Mouse (Mus musculus) limb, embryonic 11.5 days (tissue): ENCODE measurements around the gene Uxs1. TPM values are rescaled to one million over a fixed set of nuclear protein-coding genes. Genes with fewer than 3 reads are reported as not detected.
A peak's percentile ranks its signal among the peaks of the same experiment; 100 is the strongest.

Experiments used
- ATAC-seq: fragments of 200-750 bp; cut with Nextera tagmentation; 2 replicates; pipeline ENCODE4 v1.8.0; 2017; ENCODE audit warnings: low read depth; ENCODE audit not compliant: insufficient number of reproducible peaks, low FRiP score, low TSS enrichment
- DNase-seq: peaks from one replicate; pipeline ENCODE4 v3.0.0-alpha.2; 2015; ENCODE audit warnings: low spot score
- H3K27ac ChIP-seq: fragments of 300-500 bp; sonication (generic); replicated peaks from 2 replicates; pipeline ENCODE4 v1.5.1; 2014; ENCODE audit warnings: low read depth, mild to moderate bottlenecking, low read length
- H3K27me3 ChIP-seq: fragments of 300-500 bp; sonication (generic); 2 replicates; pipeline ENCODE4 v1.6.1; 2014; ENCODE audit warnings: mild to moderate bottlenecking, low read length, mixed read lengths; ENCODE audit not compliant: control insufficient read depth, insufficient read depth
- H3K36me3 ChIP-seq: fragments of 300-500 bp; sonication (generic); 2 replicates; pipeline ENCODE4 v1.6.1; 2014; ENCODE audit warnings: mild to moderate bottlenecking, low read length, moderate library complexity, mixed read lengths; ENCODE audit not compliant: control insufficient read depth, insufficient read depth
- H3K4me1 ChIP-seq: fragments of 300-500 bp; sonication (generic); 2 replicates; pipeline ENCODE4 v1.6.1; 2014; ENCODE audit warnings: low read length, mixed read lengths; ENCODE audit not compliant: control insufficient read depth, insufficient read depth
- H3K4me2 ChIP-seq: fragments of 300-500 bp; sonication (generic); 2 replicates; pipeline ENCODE4 v1.6.1; 2014; ENCODE audit warnings: low read depth, mild to moderate bottlenecking, moderate library complexity; ENCODE audit not compliant: severe bottlenecking
- H3K4me3 ChIP-seq: fragments of 300-500 bp; sonication (generic); 2 replicates; pipeline ENCODE4 v1.5.1; 2014; ENCODE audit warnings: low read depth, low read length
- H3K9ac ChIP-seq: fragments of 300-500 bp; sonication (generic); 2 replicates; pipeline ENCODE4 v1.6.1; 2014; ENCODE audit warnings: mild to moderate bottlenecking, low read length
- H3K9me3 ChIP-seq: fragments of 300-500 bp; sonication (generic); 2 replicates; pipeline ENCODE4 v1.6.1; 2016; ENCODE audit warnings: low read length; ENCODE audit not compliant: control insufficient read depth
- WGBS: fragments of 180-500 bp; shearing (Covaris S2); extraction: QIAGEN DNeasy Blood & Tissue Kit; methylation state at CpG from one replicate; pipeline ENCODE4 v1.1.7; 2014; 5-methylcytosine and 5-hydroxymethylcytosine counted together
- polyA plus RNA-seq: library from polyadenylated mRNA; unstranded; fragments of >200 nt; fragmentation: Nextera tagmentation; extraction: Ambion mirVana; gene quantifications from 2 replicates; pipeline ENCODE4 v1.2.1, GENCODE M21; 2014

Uxs1 gene
- polyA plus RNA-seq, result 24.5 and 25.2 TPM in 2 replicates

DNA sequence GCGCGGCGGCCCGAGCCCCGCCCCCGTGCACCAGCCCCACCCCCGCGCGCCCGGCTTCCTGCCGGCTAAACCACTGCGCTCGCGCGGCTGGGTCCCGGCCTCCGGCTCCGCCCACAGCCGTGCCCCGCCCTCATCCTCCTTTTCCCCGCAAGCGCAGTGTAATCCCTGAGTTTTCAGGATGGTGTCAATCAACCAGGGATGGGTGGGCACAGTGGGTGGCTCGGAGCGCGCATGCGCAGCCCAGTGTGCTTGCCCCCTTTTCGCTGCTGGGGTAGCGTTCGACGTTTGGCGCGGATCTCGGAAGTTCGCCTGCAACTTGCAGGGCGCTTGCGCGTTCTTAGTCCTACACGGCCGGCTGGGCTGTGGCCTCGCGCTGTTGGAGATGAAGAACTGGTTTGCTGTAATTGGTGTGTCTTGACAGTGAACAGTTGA is at the start of gene Uxs1:
Uxs1 (minus strand) TSS at position 38 of the 432 bp plus-strand sequence.
- H3K4me1 ChIP-seq, result peaks cover 5% of the 10 kb centered on the region; the same call in 1 of the 2 replicates
- WGBS, result under 1% methylated on average over 41 of the region's 41 CpGs
- H3K36me3 ChIP-seq, result no peaks in the 10 kb centered on the region
- peak; percentile 99 for ATAC-seq
- no peaks in the 10 kb centered on the region for H3K27me3 ChIP-seq
- H3K4me2 ChIP-seq, result peak within 1 kb of the TSS; percentile 77
- H3K4me3 ChIP-seq, result peak within 1 kb of the TSS; percentile 80
- peak; percentile 98 for DNase-seq
- peak within 1 kb of the TSS; percentile 83 for H3K9ac ChIP-seq
- peak within 1 kb of the TSS; percentile 89 for H3K27ac ChIP-seq
- H3K9me3 ChIP-seq, result no peaks in the 10 kb centered on the region

DNA sequence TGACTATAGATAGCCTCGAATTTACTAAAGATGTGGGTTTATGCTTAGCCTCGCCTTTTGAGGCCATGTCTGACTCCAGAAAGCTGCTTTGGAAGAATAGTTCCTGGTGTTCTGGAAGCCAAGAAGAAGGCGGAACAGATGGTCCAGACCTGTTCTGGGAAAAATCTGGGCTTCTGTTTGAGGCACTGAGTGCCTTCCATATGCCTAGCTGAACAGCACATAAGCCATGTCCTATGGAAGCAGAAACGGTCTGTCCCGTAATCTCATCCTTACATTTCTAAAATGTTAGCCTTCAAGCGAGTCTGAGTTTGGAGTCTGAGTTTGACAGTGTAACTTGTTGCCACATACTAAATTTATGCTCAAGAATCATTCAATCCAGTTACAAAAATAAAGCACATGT is 49.6 kb upstream of the Uxs1 start:
- Histone ChIP-seq H3K4me1 (no peaks in the 10 kb centered on the region), H3K36me3 (no peaks in the 10 kb centered on the region), H3K4me2 (no peak overlapping the region), H3K9me3 (no peaks in the 10 kb centered on the region), H3K9ac (no peak overlapping the region), H3K4me3 (no peak overlapping the region), H3K27ac (no peak overlapping the region), H3K27me3 (no peaks in the 10 kb centered on the region)
- WGBS, result 91% methylated on average over 6 of the region's 6 CpGs
- no peak for ATAC-seq
- no peak for DNase-seq

DNA sequence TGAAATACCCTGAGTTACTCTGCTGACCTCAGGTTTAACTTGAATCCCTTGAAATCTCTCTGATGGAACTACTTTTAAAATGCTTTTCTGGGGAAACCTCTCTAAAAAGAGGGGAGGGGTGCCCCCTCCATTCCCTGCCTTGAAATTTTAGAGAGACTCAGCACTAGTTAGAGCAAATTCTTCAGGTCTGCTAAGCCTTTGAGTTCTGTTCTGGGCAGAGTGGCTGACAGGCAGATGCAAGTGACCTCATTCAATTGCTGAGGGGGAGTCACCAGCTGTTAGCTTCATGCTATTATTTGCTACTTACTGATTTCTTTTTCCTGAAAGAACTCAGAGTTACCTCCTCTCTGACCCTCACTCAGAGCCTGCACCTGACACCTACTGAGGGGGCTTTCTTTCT is 43.5 kb upstream of the Uxs1 start:
- no peak overlapping the region for H3K4me2 ChIP-seq
- H3K9me3 ChIP-seq, result no peaks in the 10 kb centered on the region
- DNase-seq (no peak), ATAC-seq (no peak)
- H3K9ac ChIP-seq, result no peak overlapping the region
- no peaks in the 10 kb centered on the region for H3K36me3 ChIP-seq
- no peaks in the 10 kb centered on the region for H3K27me3 ChIP-seq
- no peaks in the 10 kb centered on the region for H3K4me1 ChIP-seq
- no peak overlapping the region for H3K4me3 ChIP-seq
- H3K27ac ChIP-seq, result no peak overlapping the region

DNA sequence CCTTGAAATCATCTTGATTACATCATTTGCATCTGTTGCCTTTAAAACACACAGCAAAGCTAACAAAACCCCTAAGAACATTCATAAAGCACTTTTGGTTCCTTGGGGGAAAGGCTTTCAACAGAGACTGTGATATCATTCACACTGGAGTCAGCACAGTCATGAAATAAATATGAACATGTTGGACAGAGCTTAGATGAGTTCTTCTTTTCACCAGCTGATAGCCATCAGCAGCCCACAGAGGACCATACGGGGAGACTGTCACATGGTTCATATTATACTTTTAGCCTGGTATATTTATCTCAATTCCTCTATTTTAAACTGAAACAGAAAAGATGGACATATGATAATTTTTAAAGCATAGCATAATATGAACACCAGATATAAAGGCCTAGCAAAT is 40.9 kb upstream of the Uxs1 start:
- H3K4me1 ChIP-seq, result no peaks in the 10 kb centered on the region
- no peak overlapping the region for H3K4me3 ChIP-seq
- H3K9ac ChIP-seq, result no peak overlapping the region
- H3K27ac ChIP-seq, result no peak overlapping the region
- 71% methylated on average over 1 of the region's 1 CpGs for WGBS
- H3K4me2 ChIP-seq, result no peak overlapping the region
- ATAC-seq, result no peak
- H3K9me3 ChIP-seq, result no peaks in the 10 kb centered on the region
- peak; percentile 2 for DNase-seq
- H3K36me3 ChIP-seq, result no peaks in the 10 kb centered on the region
- no peaks in the 10 kb centered on the region for H3K27me3 ChIP-seq

DNA sequence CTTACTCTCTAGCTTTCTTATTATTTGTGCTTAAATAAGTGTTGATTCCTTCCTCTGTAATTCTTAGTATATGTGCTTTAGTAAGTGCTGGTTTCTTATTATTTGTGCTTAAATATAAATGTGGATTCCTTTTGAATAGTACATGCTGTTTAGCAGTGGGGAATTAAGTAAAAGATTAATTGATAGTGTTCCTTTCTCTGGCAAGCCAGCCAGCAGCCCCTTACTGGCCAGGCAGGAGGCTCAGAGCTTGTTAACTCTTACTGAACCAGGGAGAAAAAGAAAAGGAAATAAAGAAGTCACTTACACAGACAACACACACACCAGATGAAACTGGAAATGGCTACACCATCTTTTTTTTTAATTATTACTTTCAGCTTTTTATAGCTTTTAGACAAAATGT is 37.2 kb upstream of the Uxs1 start:
- H3K27me3 ChIP-seq, result no peaks in the 10 kb centered on the region
- DNase-seq (no peak), ATAC-seq (no peak)
- H3K36me3 ChIP-seq, result no peaks in the 10 kb centered on the region
- H3K9me3 ChIP-seq, result no peaks in the 10 kb centered on the region
- no peak overlapping the region for H3K9ac ChIP-seq
- no peak overlapping the region for H3K4me3 ChIP-seq
- no peak overlapping the region for H3K4me2 ChIP-seq
- H3K27ac ChIP-seq, result no peak overlapping the region
- H3K4me1 ChIP-seq, result no peaks in the 10 kb centered on the region

DNA sequence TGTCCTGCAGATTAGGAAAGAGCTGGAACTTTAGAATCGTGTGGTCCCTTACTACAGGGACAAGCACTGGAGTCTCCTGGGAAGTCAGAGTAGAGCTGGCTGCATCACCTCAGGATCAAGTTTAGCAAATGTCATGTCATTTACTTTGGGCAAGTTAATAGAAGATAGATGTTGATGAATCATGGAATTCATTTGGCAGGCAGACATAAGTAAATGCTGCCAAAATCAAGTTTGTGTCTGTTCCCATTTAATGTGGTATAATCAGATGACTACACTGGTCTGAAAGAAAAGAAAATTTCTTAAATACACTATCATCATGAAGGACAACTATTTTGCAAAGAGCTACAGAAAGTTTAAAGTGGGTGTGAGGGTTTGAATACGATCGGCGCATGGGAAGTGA is 35.0 kb upstream of the Uxs1 start:
- H3K4me2 ChIP-seq, result no peak overlapping the region
- H3K27ac ChIP-seq, result no peak overlapping the region
- no peak overlapping the region for H3K4me3 ChIP-seq
- no peaks in the 10 kb centered on the region for H3K4me1 ChIP-seq
- ATAC-seq (no peak), DNase-seq (no peak)
- H3K9me3 ChIP-seq, result no peaks in the 10 kb centered on the region
- H3K27me3 ChIP-seq, result no peaks in the 10 kb centered on the region
- no peaks in the 10 kb centered on the region for H3K36me3 ChIP-seq
- no peak overlapping the region for H3K9ac ChIP-seq
- 94% methylated on average over 4 of the region's 4 CpGs for WGBS

DNA sequence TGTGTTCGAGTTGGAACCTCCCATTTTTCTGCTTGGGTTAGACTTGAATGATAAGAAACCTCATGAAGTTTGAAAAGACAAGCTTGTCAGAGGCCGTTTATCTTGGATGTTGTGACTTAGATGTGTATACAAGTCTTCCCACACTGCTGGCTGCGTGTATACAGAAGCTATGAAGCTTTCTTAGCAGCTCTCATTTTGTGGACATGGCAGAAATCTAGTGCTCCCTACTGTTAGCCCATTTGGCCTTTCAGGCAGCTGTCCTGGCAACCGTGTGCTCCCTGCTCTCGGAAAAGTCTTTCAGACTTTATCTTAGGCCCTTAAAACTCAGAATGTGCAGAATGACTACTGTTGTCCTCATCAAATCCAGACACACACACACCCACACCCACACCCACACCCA is 31.4 kb upstream of the Uxs1 start:
- Histone ChIP-seq H3K4me3 (no peak overlapping the region), H3K36me3 (no peaks in the 10 kb centered on the region), H3K9me3 (no peaks in the 10 kb centered on the region), H3K4me1 (no peaks in the 10 kb centered on the region), H3K27me3 (no peaks in the 10 kb centered on the region), H3K4me2 (no peak overlapping the region), H3K27ac (no peak overlapping the region), H3K9ac (no peak overlapping the region)
- DNase-seq (no peak), ATAC-seq (no peak)
- WGBS, result 79% methylated on average over 5 of the region's 5 CpGs

DNA sequence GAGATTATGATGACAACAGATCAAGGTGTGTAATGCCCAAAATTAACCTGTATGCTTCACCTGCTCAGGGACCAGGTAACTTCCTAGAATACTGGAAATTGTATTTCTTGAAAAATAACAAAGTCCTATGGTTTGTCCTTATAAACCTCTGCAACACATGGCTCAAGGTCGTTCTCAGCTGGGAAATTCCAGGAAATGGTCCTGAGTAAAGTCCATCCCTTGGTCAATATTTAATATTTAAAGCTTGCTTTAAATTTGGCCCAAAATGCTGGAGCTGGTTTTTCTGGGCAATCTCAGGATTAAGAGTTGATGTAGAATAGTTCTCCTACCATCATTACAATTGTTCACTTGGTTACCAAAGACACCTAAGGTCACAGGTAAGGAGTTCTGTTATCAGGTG is 30.1 kb upstream of the Uxs1 start:
- no peaks in the 10 kb centered on the region for H3K27me3 ChIP-seq
- WGBS, result 82% methylated on average over 1 of the region's 1 CpGs
- ATAC-seq (no peak), DNase-seq (no peak)
- no peaks in the 10 kb centered on the region for H3K9me3 ChIP-seq
- no peaks in the 10 kb centered on the region for H3K4me1 ChIP-seq
- no peak overlapping the region for H3K4me3 ChIP-seq
- H3K9ac ChIP-seq, result no peak overlapping the region
- no peak overlapping the region for H3K4me2 ChIP-seq
- no peaks in the 10 kb centered on the region for H3K36me3 ChIP-seq
- no peak overlapping the region for H3K27ac ChIP-seq

DNA sequence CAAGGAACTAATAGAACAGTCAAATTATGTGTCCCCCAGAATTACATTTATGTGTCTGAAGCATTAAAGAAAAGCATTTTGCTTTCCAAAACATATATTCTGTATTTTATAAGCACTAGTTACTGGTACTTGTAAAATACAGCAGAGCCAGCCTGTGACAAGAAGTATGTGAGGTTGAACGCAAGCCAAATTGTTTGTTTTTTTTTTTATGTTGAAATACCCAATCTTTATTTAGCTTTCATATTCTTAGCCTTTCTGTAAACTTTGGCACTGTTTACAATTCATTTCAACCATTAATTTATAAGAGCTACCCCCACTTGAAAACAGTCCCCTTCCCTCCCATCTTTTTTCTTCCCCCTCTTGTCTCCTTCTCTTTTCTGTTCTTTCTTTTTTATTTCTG is 28.0 kb upstream of the Uxs1 start:
- no peak overlapping the region for H3K4me2 ChIP-seq
- DNase-seq, result no peak
- H3K4me1 ChIP-seq, result no peaks in the 10 kb centered on the region
- H3K4me3 ChIP-seq, result no peak overlapping the region
- 90% methylated on average over 1 of the region's 1 CpGs for WGBS
- no peak overlapping the region for H3K9ac ChIP-seq
- ATAC-seq, result no peak
- H3K9me3 ChIP-seq, result no peaks in the 10 kb centered on the region
- no peaks in the 10 kb centered on the region for H3K36me3 ChIP-seq
- H3K27ac ChIP-seq, result no peak overlapping the region
- H3K27me3 ChIP-seq, result no peaks in the 10 kb centered on the region
